Mouse (Mus musculus) heart, postnatal 14 days (tissue): ENCODE measurements around the gene Arhgef28. TPM values are rescaled to one million over a fixed set of nuclear protein-coding genes. Genes with fewer than 3 reads are reported as not detected.

Source experiments
- DNase-seq, 2 experiments: peaks; one replicate each; pipeline ENCODE4 v3.0.0; 2021 to 2022
- intact Hi-C: fragments of 180-260 bp; cut with DNase I; formaldehyde crosslinking; loops from one replicate; pipeline ENCODE4 v1.15.1; 2025
- total RNA-seq, 2 experiments: library from RNA; stranded (reverse); gene quantifications; 2 replicates each; pipeline ENCODE4 v1.2.3; 2021

Gene Arhgef28
- total RNA-seq, 2 experiments from 2014 or later, result 6.5 to 6.9 TPM

DNA sequence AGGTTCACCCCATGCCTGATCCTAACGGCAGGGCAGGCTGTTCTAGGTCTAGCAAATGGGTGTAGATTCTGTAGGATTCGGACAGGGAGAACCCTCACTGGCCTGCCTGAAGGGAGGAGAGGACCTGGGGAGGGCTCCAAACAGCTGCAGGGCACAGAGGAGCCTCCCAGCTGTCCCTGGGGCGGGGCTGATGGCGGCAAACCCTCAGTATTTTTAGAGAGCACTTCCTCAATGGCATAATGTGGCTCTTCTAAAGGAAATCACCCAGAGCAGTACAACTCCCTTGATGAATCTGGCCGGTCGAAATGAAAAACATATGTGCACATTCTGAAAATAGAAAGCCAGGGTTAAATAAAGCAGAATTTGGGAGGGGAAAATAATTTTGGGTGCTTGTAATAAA is 265.1 kb downstream of the Arhgef28 start:
- intact Hi-C loops, result no loop called here
- DNase-seq, result peak; percentile 30 to 36

- intact Hi-C loops, result loop anchor here (5.0 to 10.0 kb wide), 4 partner anchors 82 to 342 kb away; no protein-coding TSS in a partner anchor
- peak; percentile 19 to 48 for DNase-seq
These were observed 266.6 kb downstream of the Arhgef28 start for GRCm38 (mm10) chr13:97939433-97940160.

DNA sequence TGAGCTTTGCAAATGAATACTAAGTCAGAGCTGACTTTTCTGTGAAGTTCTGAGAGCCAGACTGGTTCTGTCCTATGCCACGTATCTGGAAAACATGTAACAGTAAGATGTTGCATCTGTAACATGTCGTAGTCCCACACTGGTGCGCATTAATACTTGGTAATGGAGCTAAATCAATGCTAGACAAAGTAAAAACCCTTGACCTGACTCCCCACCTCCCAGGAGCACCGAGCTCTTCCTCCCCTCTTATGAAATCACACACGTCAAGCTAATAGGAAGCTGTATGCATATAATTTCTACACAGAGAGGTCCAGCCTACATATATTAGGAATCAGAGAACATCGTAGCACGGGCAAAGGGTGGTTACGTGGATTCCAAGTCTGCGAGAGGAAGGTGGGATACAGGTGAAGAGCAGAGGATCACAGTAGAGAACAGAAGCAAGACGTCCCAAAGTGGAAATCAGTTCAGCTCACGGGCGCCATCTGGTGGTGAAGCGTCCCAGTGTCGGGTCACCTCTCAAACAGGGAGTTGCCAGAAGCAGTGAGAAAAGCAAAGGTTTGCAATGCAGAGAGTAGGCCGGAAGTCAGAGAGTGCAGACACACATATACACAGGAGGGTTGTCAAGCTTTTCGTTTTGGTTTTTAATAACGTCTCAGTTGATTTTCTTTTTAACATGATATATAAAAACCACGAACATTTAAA is 267.5 kb downstream of the Arhgef28 start:
- peak; percentile 91 to 94 for DNase-seq
- intact Hi-C loops, result loop anchor here (1.0 to 10.0 kb wide), 5 partner anchors 81 to 703 kb away; no protein-coding TSS in a partner anchor

GRCm38 (mm10) chr13:97937919-97938318 is 268.3 kb downstream of the Arhgef28 start:
- intact Hi-C loops, result loop anchor here (1.0 to 10.0 kb wide), 5 partner anchors 81 to 703 kb away; no protein-coding TSS in a partner anchor
- peak; percentile 74 to 81 for DNase-seq

GRCm38 (mm10) chr13:97928135-97928497 is 278.1 kb downstream of the Arhgef28 start:
- intact Hi-C loops, result no loop called here

GRCm38 (mm10) chr13:97927376-97928134 is 278.7 kb downstream of the Arhgef28 start:
- DNase-seq, result no peak
- intact Hi-C loops, result no loop called here

More at GRCm38 (mm10) chr13:97928135-97928497, 278.1 kb downstream of the Arhgef28 start:
- DNase-seq, result no peak

DNA sequence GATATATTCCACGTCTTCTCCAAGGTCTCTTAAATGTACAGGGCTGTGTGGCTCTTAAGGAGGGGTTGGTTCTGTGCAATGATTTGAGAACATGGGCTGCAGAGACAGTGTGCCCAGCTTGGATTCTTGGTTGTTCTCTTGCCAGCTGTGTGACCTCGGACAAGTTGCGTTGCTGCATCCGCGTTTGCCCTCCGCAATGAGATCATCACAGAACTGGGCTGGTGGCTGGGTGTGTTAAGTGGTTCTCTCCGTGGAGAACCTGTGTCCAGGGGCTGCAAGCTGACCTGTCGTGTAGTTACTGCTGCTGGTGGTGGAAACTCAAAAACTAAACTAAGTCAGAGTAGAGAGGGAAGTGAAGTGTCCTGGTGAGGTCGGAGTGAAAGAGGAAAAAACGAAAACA is 279.9 kb downstream of the Arhgef28 start:
- intact Hi-C loops, result no loop called here
- no peak for DNase-seq

- intact Hi-C loops, result no loop called here
- DNase-seq, result no peak
These were observed 283.2 kb downstream of the Arhgef28 start for GRCm38 (mm10) chr13:97923009-97923408.

DNA sequence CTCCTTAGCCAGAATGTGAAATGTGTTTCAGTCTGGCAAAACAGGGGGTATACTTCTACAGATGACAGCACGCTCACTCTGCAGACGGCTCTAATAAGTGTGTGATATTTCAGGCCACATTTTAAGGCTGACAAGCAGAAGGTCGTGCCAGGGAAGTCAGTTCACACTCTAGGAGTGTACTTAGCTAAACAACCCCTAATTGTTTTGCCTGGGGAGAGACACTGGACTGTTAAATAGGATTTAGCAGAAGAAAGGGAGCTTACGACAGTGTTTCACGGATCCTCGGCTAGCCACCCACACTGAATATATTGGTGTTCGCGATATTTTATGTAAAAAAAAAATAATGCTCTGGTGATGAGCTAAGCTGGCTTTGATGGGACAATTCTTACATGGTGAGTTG is 286.6 kb downstream of the Arhgef28 start:
- intact Hi-C loops, result no loop called here
- DNase-seq, result no peak

DNA sequence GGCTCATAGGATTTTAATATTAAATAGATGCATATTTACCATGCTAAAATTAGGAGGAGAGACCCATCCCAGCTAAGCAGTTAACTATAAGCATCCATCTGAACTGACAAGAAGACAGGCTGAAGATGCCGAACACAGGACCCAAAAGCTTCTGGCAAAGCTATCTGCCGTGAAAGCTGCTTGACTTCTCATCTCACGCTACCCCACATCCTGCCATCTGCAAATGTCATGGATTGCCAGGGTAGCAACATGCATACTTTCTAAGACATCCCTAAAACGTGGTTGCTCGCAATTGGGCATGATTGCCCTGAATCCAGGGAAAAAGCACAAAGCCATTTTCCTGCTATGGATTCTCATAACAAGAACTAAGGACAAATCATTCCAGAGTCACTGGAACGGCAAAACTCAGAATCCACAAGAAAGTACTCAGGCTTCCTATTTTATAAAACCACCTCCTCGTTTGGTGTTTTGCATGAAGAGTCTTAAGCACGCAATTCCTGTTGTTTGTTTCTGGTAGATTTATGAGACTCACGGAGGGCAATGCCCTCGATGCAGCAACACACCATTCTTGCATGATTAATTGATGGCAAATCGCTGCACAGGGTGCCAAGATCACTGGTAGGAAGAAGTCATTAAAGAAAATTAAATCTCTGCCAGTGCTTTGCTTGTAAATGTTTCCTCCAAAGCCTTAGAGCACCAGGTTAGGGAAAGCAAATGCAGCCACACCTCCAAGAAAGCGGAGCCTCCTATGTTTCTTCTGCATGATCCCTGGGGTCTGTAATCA is 287.9 kb downstream of the Arhgef28 start:
- no peak for DNase-seq
- intact Hi-C loops, result no loop called here

- intact Hi-C loops, result no loop called here
- peak in 1 of 2 experiments; percentile 9 for DNase-seq
These were observed 295.2 kb downstream of the Arhgef28 start for GRCm38 (mm10) chr13:97911013-97911412.

GRCm38 (mm10) chr13:97902821-97903220 is 303.4 kb downstream of the Arhgef28 start:
- intact Hi-C loops, result no loop called here

DNA sequence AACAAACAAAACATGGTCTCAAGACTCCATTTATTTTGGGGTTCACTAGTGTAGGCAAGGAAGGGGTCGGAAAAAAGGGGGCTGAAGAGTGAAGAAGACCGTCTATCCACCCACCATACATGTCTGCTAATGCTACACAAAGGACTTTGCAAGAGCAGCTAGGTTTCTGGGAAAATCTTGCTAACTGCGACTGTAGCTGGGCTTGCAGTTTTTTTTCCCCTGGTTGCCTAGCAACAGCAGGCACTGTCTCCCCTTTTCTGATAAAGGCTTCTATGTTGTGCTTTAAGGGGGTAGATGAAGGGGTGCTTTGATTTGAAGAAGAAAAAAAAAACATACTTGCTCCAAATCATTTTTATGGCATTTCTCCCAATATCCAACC is 305.9 kb downstream of the Arhgef28 start:
- intact Hi-C loops, result no loop called here

More at GRCm38 (mm10) chr13:97902821-97903220, 303.4 kb downstream of the Arhgef28 start:
- DNase-seq, result no peak

GRCm38 (mm10) chr13:97899604-97900379 is 306.4 kb downstream of the Arhgef28 start:
- intact Hi-C loops, result no loop called here
- no peak for DNase-seq

More for the DNA sequence above, 305.9 kb downstream of the Arhgef28 start:
- DNase-seq, result no peak

- no peak for DNase-seq
- intact Hi-C loops, result no loop called here
These were observed 307.6 kb downstream of the Arhgef28 start for GRCm38 (mm10) chr13:97898590-97898989.

GRCm38 (mm10) chr13:97893031-97893825 is 313.0 kb downstream of the Arhgef28 start:
- intact Hi-C loops, result no loop called here
- DNase-seq, result no peak

- DNase-seq, result no peak
- intact Hi-C loops, result no loop called here
These were observed 314.0 kb downstream of the Arhgef28 start for GRCm38 (mm10) chr13:97892089-97892884.

GRCm38 (mm10) chr13:97888046-97888445 is 318.2 kb downstream of the Arhgef28 start:
- no peak for DNase-seq
- intact Hi-C loops, result no loop called here
